Mouse (Mus musculus): ENCODE data around the gene Hint3. TPM values are rescaled to one million over a fixed set of nuclear protein-coding genes. Genes with fewer than 3 reads are reported as not detected.
"Not testable (repeated sequence)": the region's sequence is repeated elsewhere in the genome, so short reads cannot be mapped to it uniquely, and the experiment has no call there.

The Hint3 gene
- polyA plus RNA-seq, 2 experiments: 5.5 to 18.1 TPM

- Histone ChIP-seq H3K4me1 (replicated peaks; ENCODE audit: control insufficient read depth in 2 of 2, insufficient read depth in 2 of 2, low read length in 1 of 2) (peaks cover 8 to 22% of the 10 kb centered on the region in 2 experiments; a peak in 3 of 4 replicates), H3K27me3 (ENCODE audit: control insufficient read depth, insufficient read depth, low read length) (no peaks in the 10 kb centered on the region), H3K36me3 (replicated peaks; ENCODE audit: control insufficient read depth, insufficient read depth, low read depth) (no peaks in the 10 kb centered on the region), H3K4me3 (ENCODE audit: insufficient read depth in 1 of 2, low read depth in 2 of 2, low read length in 2 of 2) (no peak overlapping the region), H3K9ac (replicated peaks) (no peak overlapping the region), H3K9me3 (ENCODE audit: control insufficient read depth, low read length) (no peaks in the 10 kb centered on the region), H3K27ac (no peak overlapping the region), H3K4me2 (ENCODE audit: low read depth) (no peak overlapping the region)
- TF ChIP-seq EP300 (IDR thresholded peaks at IDR 0.05; ENCODE audit: low read depth) (no peak), CTCF (IDR thresholded peaks at IDR 0.05; ENCODE audit: low read depth) (no peak)
- DNase-seq (ENCODE audit: low read depth in 3 of 3, low spot score in 3 of 3) (no peak), ATAC-seq (ENCODE audit: insufficient read depth) (no peak)
Measured at GRCm38 (mm10) chr10:30629977-30630376, 545 bp upstream of the Hint3 start.

- peaks cover 6 to 23% of the 10 kb centered on the region in 2 experiments; a peak in 3 of 4 replicates for H3K4me1 ChIP-seq (replicated peaks; ENCODE audit: control insufficient read depth in 2 of 2, insufficient read depth in 2 of 2, low read length in 1 of 2)
- DNase-seq (ENCODE audit: low read depth in 3 of 3, low spot score in 3 of 3); ATAC-seq (ENCODE audit: insufficient read depth); H3K9me3 ChIP-seq (ENCODE audit: control insufficient read depth, low read length); H3K4me2 ChIP-seq (ENCODE audit: low read depth); H3K27ac ChIP-seq; H3K36me3 ChIP-seq (replicated peaks; ENCODE audit: control insufficient read depth, insufficient read depth, low read depth); H3K4me3 ChIP-seq (ENCODE audit: insufficient read depth in 1 of 2, low read depth in 2 of 2, low read length in 2 of 2); H3K27me3 ChIP-seq (ENCODE audit: control insufficient read depth, insufficient read depth, low read length); H3K9ac ChIP-seq (replicated peaks): not testable (repeated sequence)
- 79% methylated on average over 11 of the region's 11 CpGs for WGBS (ENCODE audit: insufficient replicate concordance)
Measured at GRCm38 (mm10) chr10:30628444-30628843, 988 bp downstream of the Hint3 start.

GRCm38 (mm10) chr10:30627548-30627947, 1.9 kb downstream of the Hint3 start:
- H3K9ac ChIP-seq (replicated peaks): no peak overlapping the region
- DNase-seq (ENCODE audit: low read depth in 3 of 3, low spot score in 3 of 3): no peak
- peaks cover 4 to 16% of the 10 kb centered on the region in 2 experiments; a peak in 3 of 4 replicates for H3K4me1 ChIP-seq (replicated peaks; ENCODE audit: control insufficient read depth in 2 of 2, insufficient read depth in 2 of 2, low read length in 1 of 2)
- H3K4me2 ChIP-seq (ENCODE audit: low read depth): no peak overlapping the region
- no peaks in the 10 kb centered on the region for H3K27me3 ChIP-seq (ENCODE audit: control insufficient read depth, insufficient read depth, low read length)
- H3K4me3 ChIP-seq (ENCODE audit: insufficient read depth in 1 of 2, low read depth in 2 of 2, low read length in 2 of 2): no peak overlapping the region
- 10% methylated on average over 1 of the region's 1 CpGs for WGBS (ENCODE audit: insufficient replicate concordance)
- H3K9me3 ChIP-seq (ENCODE audit: control insufficient read depth, low read length): no peaks in the 10 kb centered on the region
- no peaks in the 10 kb centered on the region for H3K36me3 ChIP-seq (replicated peaks; ENCODE audit: control insufficient read depth, insufficient read depth, low read depth)
- no peak overlapping the region for H3K27ac ChIP-seq
- no peak for ATAC-seq (ENCODE audit: insufficient read depth)
- TF ChIP-seq EP300 (IDR thresholded peaks at IDR 0.05; ENCODE audit: low read depth): no peak
- TF ChIP-seq CTCF (IDR thresholded peaks at IDR 0.05; ENCODE audit: low read depth): no peak

- ATAC-seq (ENCODE audit: insufficient read depth) (no peak), DNase-seq (ENCODE audit: low read depth in 3 of 3, low spot score in 3 of 3) (no peak)
- Histone ChIP-seq H3K27me3 (ENCODE audit: control insufficient read depth, insufficient read depth, low read length) (no peaks in the 10 kb centered on the region), H3K4me2 (ENCODE audit: low read depth) (no peak overlapping the region), H3K36me3 (replicated peaks; ENCODE audit: control insufficient read depth, insufficient read depth, low read depth) (no peaks in the 10 kb centered on the region), H3K4me1 (replicated peaks; ENCODE audit: control insufficient read depth in 2 of 2, insufficient read depth in 2 of 2, low read length in 1 of 2) (peaks cover 0 to 5% of the 10 kb centered on the region in 2 experiments; a peak in 2 of 4 replicates), H3K9ac (replicated peaks) (no peak overlapping the region), H3K4me3 (ENCODE audit: insufficient read depth in 1 of 2, low read depth in 2 of 2, low read length in 2 of 2) (no peak overlapping the region), H3K9me3 (ENCODE audit: control insufficient read depth, low read length) (no peaks in the 10 kb centered on the region), H3K27ac (no peak overlapping the region)
- WGBS (ENCODE audit: insufficient replicate concordance): 54% methylated on average over 5 of the region's 5 CpGs
- TF ChIP-seq EP300 (IDR thresholded peaks at IDR 0.05; ENCODE audit: low read depth): no peak
- TF ChIP-seq CTCF (IDR thresholded peaks at IDR 0.05; ENCODE audit: low read depth): no peak
Measured at GRCm38 (mm10) chr10:30624161-30625019, 5.0 kb downstream of the Hint3 start.

- no peak overlapping the region for H3K4me2 ChIP-seq (ENCODE audit: low read depth)
- H3K9me3 ChIP-seq (ENCODE audit: control insufficient read depth, low read length): no peaks in the 10 kb centered on the region
- DNase-seq (ENCODE audit: low read depth in 3 of 3, low spot score in 3 of 3) (no peak), ATAC-seq (ENCODE audit: insufficient read depth) (no peak)
- no peaks in the 10 kb centered on the region for H3K36me3 ChIP-seq (replicated peaks; ENCODE audit: control insufficient read depth, insufficient read depth, low read depth)
- H3K4me3 ChIP-seq (ENCODE audit: insufficient read depth in 1 of 2, low read depth in 2 of 2, low read length in 2 of 2): no peak overlapping the region
- TF ChIP-seq CTCF (IDR thresholded peaks at IDR 0.05; ENCODE audit: low read depth) (peak; percentile 47), EP300 (IDR thresholded peaks at IDR 0.05; ENCODE audit: low read depth) (no peak)
- H3K9ac ChIP-seq (replicated peaks): no peak overlapping the region
- no peaks in the 10 kb centered on the region for H3K27me3 ChIP-seq (ENCODE audit: control insufficient read depth, insufficient read depth, low read length)
- peaks cover 2 to 3% of the 10 kb centered on the region in 2 experiments; a peak in 2 of 4 replicates for H3K4me1 ChIP-seq (replicated peaks; ENCODE audit: control insufficient read depth in 2 of 2, insufficient read depth in 2 of 2, low read length in 1 of 2)
- no peak overlapping the region for H3K27ac ChIP-seq
Measured at GRCm38 (mm10) chr10:30622928-30623327, 6.5 kb downstream of the Hint3 start.
